ENCODE assay signal across 16 mouse cellular contexts in the genomic region with DNA sequence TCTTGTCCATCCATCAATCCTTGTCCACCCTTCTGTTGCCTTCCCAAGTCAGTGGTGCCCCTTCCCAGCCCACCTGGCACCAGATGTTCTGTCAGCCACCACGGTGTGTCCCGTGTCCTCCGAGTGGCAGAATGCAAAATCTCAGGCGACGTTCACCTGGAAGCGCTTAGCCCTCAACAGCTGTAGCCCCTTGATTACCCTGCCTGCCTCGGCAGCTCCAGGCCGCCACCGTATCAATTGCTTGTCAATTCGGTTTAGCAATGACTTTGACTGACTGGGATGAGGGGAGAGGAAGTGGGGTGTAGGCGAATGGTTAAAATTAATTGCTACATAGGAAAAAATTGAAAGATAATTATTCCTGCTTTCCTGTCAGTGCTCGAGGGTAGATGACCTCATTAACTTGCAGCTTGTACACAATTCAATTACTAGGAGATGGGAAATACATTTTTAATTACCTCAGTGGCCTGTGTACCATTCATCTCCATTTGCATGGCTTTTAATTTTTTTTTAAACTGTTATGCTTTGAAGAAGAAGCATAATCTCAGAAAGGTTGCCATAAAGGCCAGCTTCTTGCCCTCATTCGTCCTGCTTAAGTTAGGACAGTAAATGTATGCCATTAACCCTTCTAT.
DNase-seq lines count a peak whose midpoint lies in the region; ATAC-seq lines count a peak whose summit lies in the region.
"Had no signal": no experiment of that assay in that cellular context is flagged by ENCODE, and none has a peak within 500 bp of the region (broad histone marks: within the 10 kb centered on the region; RNA-seq: fewer than 3 reads in every experiment).

No protein-coding gene starts in this region.

- H3K4me2 ChIP-seq in neural tube, embryonic 12.5 days (replicated peaks), result no peak overlapping the region
- H3K4me2 ChIP-seq in hindbrain, embryonic 14.5 days (replicated peaks), result no peak overlapping the region
- no peak overlapping the region for H3K4me2 ChIP-seq in midbrain, embryonic 15.5 days
- H3K4me2 ChIP-seq: limb, embryonic 15.5 days; liver, embryonic 15.5 days had no signal

- no peak for DNase-seq in neural tube, embryonic 10.5 days (ENCODE audit: extremely low spot score, low spot score)
- peak; percentile 48 for DNase-seq in hindbrain, embryonic 14.5 days (ENCODE audit: low spot score)
- DNase-seq in spleen, postnatal 4 days (ENCODE audit: low spot score in 2 of 2), result no peak
- no peak for DNase-seq in urinary bladder, postnatal 10 days (ENCODE audit: low spot score)
- DNase-seq in layer of hippocampus, adult 9-11 months, result no peak
- DNase-seq: B cell, adult 2 months; cerebellum, postnatal 10 days; gastrocnemius, adult 2 months; kidney, adult 11 months; thymus, postnatal 4 days had no signal

- H3K9ac ChIP-seq in neural tube, embryonic 12.5 days, result no peak overlapping the region
- no peak overlapping the region for H3K9ac ChIP-seq in hindbrain, embryonic 14.5 days
- H3K9ac ChIP-seq in midbrain, embryonic 15.5 days, result no peak overlapping the region
- H3K9ac ChIP-seq: limb, embryonic 15.5 days; liver, embryonic 15.5 days had no signal

- H3K27ac ChIP-seq in neural tube, embryonic 12.5 days, result no peak overlapping the region
- no peak overlapping the region for H3K27ac ChIP-seq in hindbrain, embryonic 14.5 days
- H3K27ac ChIP-seq in midbrain, embryonic 15.5 days, result no peak overlapping the region
- H3K27ac ChIP-seq: forebrain, embryonic 10.5 days; gastrocnemius, adult 2 months; heart, embryonic 10.5 days; limb, embryonic 15.5 days; liver, embryonic 15.5 days had no signal

- H3K27me3 ChIP-seq in neural tube, embryonic 12.5 days (replicated peaks), result no peaks in the 10 kb centered on the region
- H3K27me3 ChIP-seq in hindbrain, embryonic 14.5 days (ENCODE audit: control insufficient read depth, insufficient read depth, low read length), result peaks cover 13% of the 10 kb centered on the region; the same call in 1 of the 2 replicates
- 0 out of 2 replicates have a peak, but pooled peaks cover 3% of the 10 kb centered on the region for H3K27me3 ChIP-seq in midbrain, embryonic 15.5 days (replicated peaks)
- H3K27me3 ChIP-seq: limb, embryonic 15.5 days; liver, embryonic 15.5 days had no signal

- no peak overlapping the region for H3K4me3 ChIP-seq in neural tube, embryonic 12.5 days
- H3K4me3 ChIP-seq in hindbrain, embryonic 14.5 days (replicated peaks; ENCODE audit: low read length), result no peak overlapping the region
- no peak overlapping the region for H3K4me3 ChIP-seq in midbrain, embryonic 15.5 days
- H3K4me3 ChIP-seq: forebrain, embryonic 10.5 days; gastrocnemius, adult 2 months; heart, embryonic 10.5 days; limb, embryonic 15.5 days; liver, embryonic 15.5 days had no signal

- no peaks in the 10 kb centered on the region for H3K9me3 ChIP-seq in neural tube, embryonic 12.5 days
- H3K9me3 ChIP-seq in hindbrain, embryonic 14.5 days (ENCODE audit: control insufficient read depth, low read length), result no peaks in the 10 kb centered on the region
- no peaks in the 10 kb centered on the region for H3K9me3 ChIP-seq in midbrain, embryonic 15.5 days
- H3K9me3 ChIP-seq: forebrain, embryonic 10.5 days; heart, embryonic 10.5 days; limb, embryonic 15.5 days; liver, embryonic 15.5 days had no signal

- 0 out of 2 replicates have a peak, but pooled peaks have one; percentile 41 for ATAC-seq in neural tube, embryonic 12.5 days (ENCODE audit: low FRiP score, low read depth)
- ATAC-seq in hindbrain, embryonic 14.5 days (ENCODE audit: low FRiP score), result peak; percentile 82
- ATAC-seq in midbrain, embryonic 15.5 days (replicated peaks), result peak; percentile 71

- no peaks in the 10 kb centered on the region for H3K4me1 ChIP-seq in neural tube, embryonic 12.5 days
- peaks cover 6% of the 10 kb centered on the region for H3K4me1 ChIP-seq in hindbrain, embryonic 14.5 days (replicated peaks; ENCODE audit: control insufficient read depth, insufficient read depth, low read length)
- H3K4me1 ChIP-seq in midbrain, embryonic 15.5 days, result no peaks in the 10 kb centered on the region; the same call in 1 of the 2 replicates
- H3K4me1 ChIP-seq: heart, embryonic 10.5 days; limb, embryonic 15.5 days; liver, embryonic 15.5 days had no signal

- no peaks in the 10 kb centered on the region for H3K36me3 ChIP-seq in neural tube, embryonic 12.5 days
- H3K36me3 ChIP-seq in hindbrain, embryonic 14.5 days (replicated peaks; ENCODE audit: control insufficient read depth, insufficient read depth), result no peaks in the 10 kb centered on the region
- H3K36me3 ChIP-seq in midbrain, embryonic 15.5 days (replicated peaks), result no peaks in the 10 kb centered on the region
- H3K36me3 ChIP-seq: forebrain, embryonic 10.5 days; heart, embryonic 10.5 days; limb, embryonic 15.5 days; liver, embryonic 15.5 days had no signal

- 66% methylated on average over 13 of the region's 13 CpGs for WGBS in neural tube, embryonic 12.5 days
- 42% methylated on average over 13 of the region's 13 CpGs for WGBS in hindbrain, embryonic 14.5 days
- 59% methylated on average over 13 of the region's 13 CpGs for WGBS in midbrain, embryonic 15.5 days
